12 mouse cellular contexts compared by ENCODE assay signal in the genomic region with DNA sequence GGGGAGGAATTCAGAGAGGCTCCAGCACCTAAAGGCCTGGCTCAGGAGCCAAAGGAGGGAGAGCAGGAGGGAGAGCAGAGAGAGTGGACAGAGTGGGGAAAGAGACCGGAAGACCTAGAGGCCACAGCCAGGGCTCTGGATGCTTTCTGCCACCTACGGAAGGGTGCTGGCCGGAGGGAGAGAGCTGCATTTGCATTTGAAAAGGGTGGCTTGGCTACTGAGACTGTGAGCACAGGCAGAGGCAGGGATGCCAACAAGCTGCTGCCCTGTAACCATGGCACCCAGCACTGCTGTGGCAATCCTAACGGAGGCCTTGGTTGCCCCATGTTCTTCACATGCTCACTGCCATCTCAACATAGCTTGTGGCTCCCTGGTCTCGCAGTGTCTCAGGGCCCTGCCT.
DNase-seq lines count a peak whose midpoint lies in the region; ATAC-seq lines count a peak whose summit lies in the region.
"Had no signal": no experiment of that assay in that cellular context is flagged by ENCODE, and none has a peak within 500 bp of the region (broad histone marks: within the 10 kb centered on the region; RNA-seq: fewer than 3 reads in every experiment).

No protein-coding gene starts in this region.

- no peak for DNase-seq in frontal cortex, postnatal 14 days (ENCODE audit: low spot score in 2 of 2)
- DNase-seq in Muller cell, postnatal 12 days (ENCODE audit: inconsistent ontology term) = peak; percentile 53
- DNase-seq in midbrain, embryonic 11.5 days (ENCODE audit: low spot score, missing footprints) = peak; percentile 93
- no peak for DNase-seq in heart, adult 9 months (ENCODE audit: low spot score in 2 of 2)
- no peak for DNase-seq in ovary, postnatal 14 days (ENCODE audit: low spot score)
- DNase-seq: B cell, adult 2 months; cerebellum, adult 8-10 months; right cerebral cortex, postnatal 14 days had no signal

- H3K36me3 ChIP-seq in forebrain, embryonic 13.5 days (ENCODE audit: poor library complexity, severe bottlenecking) = no peaks in the 10 kb centered on the region
- H3K36me3 ChIP-seq in midbrain, embryonic 11.5 days (ENCODE audit: control insufficient read depth, insufficient read depth, low read length) = no peaks in the 10 kb centered on the region
- H3K36me3 ChIP-seq in kidney, embryonic 16.5 days (ENCODE audit: insufficient read depth, low read length) = no peaks in the 10 kb centered on the region

- ATAC-seq in frontal cortex, adult (ENCODE audit: low TSS enrichment) = peak; percentile 66; the same call in 1 of the 2 replicates
- peak; percentile 91 for ATAC-seq in forebrain, embryonic 13.5 days
- ATAC-seq in midbrain, embryonic 11.5 days (ENCODE audit: low FRiP score) = peak; percentile 88
- no peak for ATAC-seq in kidney, embryonic 16.5 days (ENCODE audit: low FRiP score, low TSS enrichment)

- no peak overlapping the region for H3K4me2 ChIP-seq in forebrain, embryonic 13.5 days
- 0 out of 2 replicates have a peak overlapping the region, but pooled peaks have one; percentile 8 for H3K4me2 ChIP-seq in midbrain, embryonic 11.5 days
- H3K4me2 ChIP-seq in kidney, embryonic 16.5 days (replicated peaks; ENCODE audit: low read depth, low read length) = no peak overlapping the region

- no peaks in the 10 kb centered on the region for H3K9me3 ChIP-seq in forebrain, embryonic 13.5 days (replicated peaks)
- H3K9me3 ChIP-seq in midbrain, embryonic 11.5 days (ENCODE audit: control insufficient read depth, low read length) = peaks cover 3% of the 10 kb centered on the region; the same call in 1 of the 2 replicates
- H3K9me3 ChIP-seq in kidney, embryonic 16.5 days (ENCODE audit: low read length) = no peaks in the 10 kb centered on the region

- H3K27ac ChIP-seq in forebrain, embryonic 13.5 days = peak overlapping the region; percentile 66
- H3K27ac ChIP-seq in midbrain, embryonic 11.5 days (ENCODE audit: low read depth, low read length) = no peak overlapping the region
- no peak overlapping the region for H3K27ac ChIP-seq in kidney, embryonic 16.5 days (ENCODE audit: low read length)
- H3K27ac ChIP-seq: kidney, postnatal 0 days had no signal

- H3K27me3 ChIP-seq in forebrain, embryonic 13.5 days = no peaks in the 10 kb centered on the region
- no peaks in the 10 kb centered on the region for H3K27me3 ChIP-seq in midbrain, embryonic 11.5 days (ENCODE audit: control insufficient read depth, insufficient read depth, low read length)
- no peaks in the 10 kb centered on the region for H3K27me3 ChIP-seq in kidney, embryonic 16.5 days (ENCODE audit: insufficient read depth, low read length)

- no peak overlapping the region for H3K9ac ChIP-seq in forebrain, embryonic 13.5 days
- 0 out of 2 replicates have a peak overlapping the region, but pooled peaks have one; percentile 17 for H3K9ac ChIP-seq in midbrain, embryonic 11.5 days (ENCODE audit: low read length)
- no peak overlapping the region for H3K9ac ChIP-seq in kidney, embryonic 16.5 days (replicated peaks; ENCODE audit: low read length)

- 9% methylated on average over 5 of the region's 5 CpGs for WGBS in forebrain, embryonic 13.5 days
- 10% methylated on average over 5 of the region's 5 CpGs for WGBS in midbrain, embryonic 11.5 days
- WGBS in kidney, embryonic 16.5 days = 67% methylated on average over 5 of the region's 5 CpGs

- no peak overlapping the region for H3K4me3 ChIP-seq in forebrain, embryonic 13.5 days
- no peak overlapping the region for H3K4me3 ChIP-seq in midbrain, embryonic 11.5 days (ENCODE audit: low read depth, low read length)
- no peak overlapping the region for H3K4me3 ChIP-seq in kidney, embryonic 16.5 days (ENCODE audit: low read length)

- peaks cover 16% of the 10 kb centered on the region for H3K4me1 ChIP-seq in forebrain, embryonic 13.5 days
- peaks cover 14% of the 10 kb centered on the region for H3K4me1 ChIP-seq in midbrain, embryonic 11.5 days (ENCODE audit: control insufficient read depth, insufficient read depth, low read length)
- H3K4me1 ChIP-seq in kidney, embryonic 16.5 days (ENCODE audit: insufficient read depth, low read length) = no peaks in the 10 kb centered on the region

Comparison
In these comparisons a context has a peak if more than half of its experiments do, and no peak if none do; other contexts are left out.
1. DNase-seq: peak in Muller cell, postnatal 12 days (single experiment) and midbrain, embryonic 11.5 days (single experiment); none in frontal cortex, postnatal 14 days (0 of 2), heart, adult 9 months (0 of 2) and ovary, postnatal 14 days (single experiment).